Mouse (Mus musculus): ENCODE measurements around the gene Dll1. TPM values are rescaled to one million over a fixed set of nuclear protein-coding genes. Genes with fewer than 3 reads are reported as not detected.

Gene Dll1
- total RNA-seq (2023), result 0.66 TPM in 1 of 2 replicates, not detected in the other

DNA sequence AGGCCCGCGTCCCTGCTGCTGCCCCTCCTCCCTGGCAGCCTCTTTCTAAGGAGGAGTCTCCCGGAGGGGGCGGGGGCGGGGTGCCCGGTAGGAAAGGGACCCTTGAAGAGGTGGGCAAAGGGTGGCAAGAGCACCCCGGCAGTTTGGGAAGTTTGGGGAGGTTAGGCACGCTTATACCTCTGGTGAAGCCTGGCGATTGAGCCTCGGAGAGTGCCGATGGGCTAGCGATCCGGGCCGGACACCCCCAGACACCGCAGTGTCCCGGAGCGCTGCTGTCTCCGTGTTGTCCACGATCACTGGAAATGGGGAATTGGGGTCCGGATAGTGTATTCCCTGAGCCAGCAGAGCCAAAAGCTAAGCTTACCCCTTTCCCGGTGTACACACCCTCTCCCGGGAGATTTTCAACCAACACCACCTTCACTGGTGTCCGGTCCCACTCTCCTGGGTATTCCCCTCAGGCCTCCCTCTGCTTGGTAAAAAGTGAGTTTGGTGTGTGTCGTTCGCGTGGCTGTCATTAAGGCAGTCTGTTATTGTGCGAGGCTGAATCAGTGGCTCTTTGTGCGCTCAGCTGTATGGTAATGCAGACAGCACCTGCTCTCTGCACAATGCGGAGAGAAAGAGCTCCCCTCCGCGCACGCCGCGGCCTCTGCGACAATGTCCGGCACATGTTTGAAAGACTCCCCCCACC is at the start of gene Dll1:
Gene Dll1, minus strand, starts transcription at position 379 of the 688 bp plus-strand sequence.

DNA sequence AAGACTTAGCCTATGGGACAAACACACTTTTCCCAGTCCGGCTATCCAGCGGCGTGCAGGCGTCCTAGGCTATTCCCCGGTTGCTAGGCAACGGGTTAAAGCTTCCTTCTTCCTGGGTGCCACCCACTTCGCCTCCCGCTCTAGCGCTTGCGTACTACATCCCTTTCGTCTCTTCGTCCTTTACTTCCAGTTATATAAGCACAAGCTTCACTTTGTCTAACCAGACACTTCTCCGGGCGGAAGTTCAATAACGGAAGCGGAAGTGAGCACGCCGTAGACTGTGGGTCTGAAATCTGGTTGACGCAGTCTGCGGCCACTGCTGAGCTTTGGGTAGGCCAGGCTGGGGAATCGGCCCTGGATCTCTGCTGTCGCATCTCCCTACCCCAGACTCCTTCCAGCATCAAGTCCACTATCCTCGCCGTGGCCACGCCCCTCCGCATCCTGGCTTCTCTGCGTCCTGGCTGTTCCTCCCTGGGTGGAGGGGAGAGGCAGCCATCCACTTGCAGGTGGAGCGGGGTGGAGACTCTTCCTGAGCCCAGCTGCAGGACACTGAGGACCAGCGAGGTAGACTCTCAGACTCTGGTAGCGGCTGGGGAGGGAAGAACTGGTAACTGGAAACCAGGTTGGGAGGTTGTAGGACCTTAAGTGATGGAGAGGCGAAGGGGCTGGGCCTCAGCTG is 19.5 kb upstream of the Dll1 start, which contains the start of gene Fam120b:
Gene Fam120b, plus strand, starts transcription at position 206 of the 679 bp plus-strand sequence.

Other genes with a start within 250 kb of the Dll1 start
- gene Fam120b, start 19.3 kb upstream of the Dll1 start, total RNA-seq (2023), result 9.0 and 10.2 TPM in 2 replicates
- gene Psmb1, start 122.9 kb upstream of the Dll1 start, total RNA-seq (2023), result 63.9 and 70.3 TPM in 2 replicates
- 40.5 and 41.7 TPM in 2 replicates for gene Tbp, start 123.0 kb upstream of the Dll1 start, total RNA-seq (2023)
- 9.2 and 12.0 TPM in 2 replicates for gene Pdcd2, start 150.4 kb upstream of the Dll1 start, total RNA-seq (2023)
- gene Prdm9, start 187.5 kb upstream of the Dll1 start, total RNA-seq (2023), result 4.8 and 7.1 TPM in 2 replicates